Mouse (Mus musculus): Measurements from ENCODE around the gene Plpp7.

Gene Plpp7

DNA sequence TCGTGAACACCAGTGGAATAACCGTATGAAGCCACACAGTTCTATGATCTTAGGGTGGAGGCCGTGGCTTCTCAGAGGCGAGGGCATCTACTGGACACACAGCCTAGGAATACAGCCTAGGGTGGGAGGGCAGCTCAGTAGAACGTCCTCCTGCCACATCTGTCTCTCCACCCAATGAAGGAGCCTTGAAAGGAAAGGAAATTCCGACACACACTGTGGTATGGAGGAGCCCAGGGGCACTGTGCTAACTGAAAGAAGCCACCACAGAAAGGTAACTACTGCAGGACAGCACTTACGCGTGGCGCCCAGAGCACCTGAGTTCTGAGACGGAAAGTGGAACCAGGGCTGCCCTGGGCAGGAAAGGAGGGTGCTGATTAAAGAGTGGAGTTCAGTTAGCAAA lies 24.6 kb upstream of the Plpp7 start:
- no peak for DNase-seq

DNA sequence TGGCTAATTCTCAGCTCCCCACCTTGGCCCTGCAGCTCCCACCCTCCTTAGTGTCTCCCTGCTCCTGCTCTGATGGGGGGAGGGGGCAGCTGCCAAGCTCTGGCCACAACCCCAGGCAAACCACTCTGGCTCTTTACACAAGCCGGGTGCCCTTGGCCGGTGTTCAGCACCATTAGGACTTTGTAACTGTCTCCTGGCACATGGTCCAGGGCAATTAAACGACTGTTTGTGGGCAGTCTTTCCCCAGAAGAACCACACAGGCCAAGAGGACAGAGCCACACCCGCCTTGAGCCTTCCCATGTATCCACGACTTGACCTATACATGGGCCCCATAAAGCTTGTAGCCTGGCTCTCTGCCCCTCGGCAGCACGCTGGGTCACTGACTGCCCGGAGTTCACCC lies 20.9 kb upstream of the Plpp7 start:
- DNase-seq, result peak; percentile 94

DNA sequence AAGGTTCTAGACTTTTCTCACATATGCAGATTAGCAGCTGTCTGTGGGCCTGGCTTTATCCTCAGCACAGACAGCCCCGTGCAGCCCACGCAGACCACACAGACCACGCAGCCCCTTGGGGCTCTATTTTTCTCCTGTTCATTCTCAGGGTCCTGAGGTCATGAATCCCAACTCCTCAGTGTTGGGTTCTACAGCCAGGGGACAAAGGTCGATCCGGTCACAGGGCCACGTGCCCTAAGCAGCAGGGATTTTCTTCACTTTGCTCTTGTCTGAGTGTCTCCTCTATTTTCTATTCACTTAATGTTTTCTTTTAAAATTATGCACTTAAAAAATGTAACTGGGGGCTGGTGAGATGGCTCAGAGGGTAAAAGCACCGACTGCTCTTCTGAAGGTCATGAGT lies 20.0 kb upstream of the Plpp7 start:
- DNase-seq, result peak; percentile 74

DNA sequence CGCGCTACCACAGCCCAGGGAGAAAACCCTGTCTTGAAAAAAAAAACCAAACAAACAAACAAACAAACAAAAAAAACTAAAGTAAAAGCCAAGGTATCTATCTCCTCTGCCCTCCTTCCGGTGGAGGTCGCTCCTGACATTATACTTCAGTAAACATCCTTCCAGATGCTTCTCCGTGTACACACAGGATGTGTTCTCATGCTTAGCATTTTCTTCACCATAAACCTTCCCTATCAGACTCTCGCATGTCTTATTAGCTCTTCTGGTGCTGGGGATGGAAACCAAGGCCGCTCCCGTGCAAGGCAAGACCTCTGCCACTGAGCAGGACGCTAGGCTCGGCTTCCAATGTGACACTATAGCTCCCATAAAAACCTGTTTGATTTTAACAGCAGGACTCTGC lies 17.6 kb upstream of the Plpp7 start:
- DNase-seq, result no peak

DNA sequence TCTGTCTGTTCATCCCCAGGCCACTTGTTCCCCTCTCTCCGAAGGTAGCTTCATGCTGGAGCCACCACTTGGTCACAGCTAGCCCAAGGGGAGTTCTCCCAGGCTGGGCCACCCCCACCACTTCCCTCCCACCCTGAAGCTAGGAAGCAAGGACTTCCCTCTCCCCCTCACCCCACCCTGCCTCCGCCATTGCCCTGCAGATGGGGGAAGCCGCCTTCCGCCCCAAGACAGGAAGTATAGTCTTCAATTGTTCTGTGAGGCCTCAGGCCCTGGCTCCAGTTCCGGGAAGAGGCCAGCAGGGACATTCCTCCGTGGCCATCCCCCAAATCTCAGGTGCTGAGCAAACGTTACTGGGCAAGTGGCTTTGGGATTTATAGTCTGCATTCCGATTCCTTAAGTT lies 16.8 kb upstream of the Plpp7 start:
- no peak for DNase-seq

DNA sequence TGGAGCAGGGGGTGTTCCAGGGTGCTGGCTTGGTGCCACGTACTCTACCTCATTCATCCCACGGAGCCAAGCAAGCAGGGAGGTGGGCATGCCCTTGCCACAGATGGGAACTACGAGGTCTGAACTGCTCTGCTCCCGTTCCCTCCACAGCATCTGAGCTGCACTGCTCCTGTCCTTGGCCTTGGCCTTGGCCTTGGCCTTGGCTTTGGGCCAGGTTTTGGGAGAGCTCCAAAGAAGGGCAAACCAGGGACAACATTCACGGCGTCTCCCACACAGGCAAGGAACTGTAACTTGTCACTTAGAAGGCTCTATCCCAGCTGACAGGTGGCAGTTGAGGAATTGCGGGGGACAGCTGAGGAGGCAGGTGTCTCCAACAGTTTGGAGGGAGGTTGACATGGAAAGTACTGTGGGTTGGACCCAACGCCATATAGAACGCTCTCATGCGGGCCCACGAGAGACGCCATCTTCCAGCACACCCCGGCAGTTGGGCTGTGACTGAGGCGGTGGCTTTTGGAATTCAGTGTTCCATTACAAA lies 16.1 kb upstream of the Plpp7 start:
- DNase-seq, result no peak

DNA sequence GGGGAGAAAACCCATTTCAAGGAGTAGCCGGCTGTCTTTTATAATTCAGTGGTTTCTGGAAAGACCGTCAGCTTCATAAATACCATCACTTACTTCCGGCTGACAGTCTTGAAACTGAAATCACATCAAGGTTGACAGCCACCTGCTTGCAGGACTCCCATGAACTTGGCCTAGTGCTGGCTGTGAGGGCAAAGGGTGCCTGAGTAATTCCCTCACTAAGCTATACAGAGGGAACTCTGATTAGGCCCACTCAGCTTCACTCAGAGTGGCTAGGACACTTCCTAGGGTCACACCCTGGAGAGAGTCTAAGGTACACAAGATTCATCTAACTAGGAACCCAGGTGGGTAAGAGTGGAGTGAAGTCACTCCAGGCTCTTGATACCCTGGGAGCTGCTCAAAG lies 14.6 kb upstream of the Plpp7 start:
- no peak for DNase-seq

DNA sequence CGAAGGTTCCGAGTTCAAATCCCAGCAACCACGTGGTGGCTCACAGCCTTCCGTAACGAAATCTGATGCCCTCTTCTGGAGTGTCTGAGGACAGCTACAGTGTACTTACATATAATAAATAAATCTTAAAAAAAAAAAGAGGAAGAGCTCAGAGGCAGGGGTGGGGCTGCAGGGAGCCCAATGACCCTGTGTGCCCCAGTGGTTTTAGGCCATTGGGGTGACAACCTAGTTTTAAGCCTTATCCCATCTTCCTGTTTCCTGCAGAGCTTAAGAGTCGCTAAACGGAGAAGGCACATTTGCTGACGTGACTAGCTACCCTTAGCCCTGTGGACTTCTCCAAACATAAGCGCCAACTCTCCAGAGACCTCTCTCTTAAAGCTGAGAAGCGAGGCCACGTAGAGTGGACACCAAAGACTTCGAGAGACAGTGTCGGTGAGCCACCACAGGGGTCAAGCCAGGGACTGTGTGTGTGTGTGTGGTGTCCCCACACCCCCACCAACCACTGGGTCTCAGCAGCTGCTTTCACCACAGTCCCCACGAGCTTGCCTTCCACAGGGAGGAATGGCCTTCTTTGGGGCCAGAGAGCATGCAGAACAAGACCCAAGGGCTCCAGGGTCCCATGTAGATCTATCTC lies 13.9 kb upstream of the Plpp7 start:
- DNase-seq, result no peak

DNA sequence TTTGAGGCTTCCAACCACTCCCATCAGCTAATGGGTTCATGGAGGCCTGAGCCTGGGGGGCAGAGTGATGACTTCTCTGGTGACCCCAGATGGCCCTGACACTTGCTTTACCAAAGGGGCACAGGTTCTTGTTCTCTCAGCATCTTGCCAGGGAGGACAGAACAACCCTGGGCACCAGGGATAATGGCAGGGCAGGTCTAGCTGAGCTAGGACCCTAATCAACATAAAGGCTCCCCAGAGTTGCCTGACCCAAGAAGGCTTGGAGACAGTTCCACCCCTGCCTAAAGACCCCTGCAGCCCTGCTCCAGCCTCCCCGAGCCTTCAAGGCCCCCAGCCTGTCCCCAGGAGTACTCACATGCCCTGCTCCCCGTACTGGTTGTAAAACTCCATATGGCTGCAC lies 13.1 kb upstream of the Plpp7 start:
- no peak for DNase-seq

DNA sequence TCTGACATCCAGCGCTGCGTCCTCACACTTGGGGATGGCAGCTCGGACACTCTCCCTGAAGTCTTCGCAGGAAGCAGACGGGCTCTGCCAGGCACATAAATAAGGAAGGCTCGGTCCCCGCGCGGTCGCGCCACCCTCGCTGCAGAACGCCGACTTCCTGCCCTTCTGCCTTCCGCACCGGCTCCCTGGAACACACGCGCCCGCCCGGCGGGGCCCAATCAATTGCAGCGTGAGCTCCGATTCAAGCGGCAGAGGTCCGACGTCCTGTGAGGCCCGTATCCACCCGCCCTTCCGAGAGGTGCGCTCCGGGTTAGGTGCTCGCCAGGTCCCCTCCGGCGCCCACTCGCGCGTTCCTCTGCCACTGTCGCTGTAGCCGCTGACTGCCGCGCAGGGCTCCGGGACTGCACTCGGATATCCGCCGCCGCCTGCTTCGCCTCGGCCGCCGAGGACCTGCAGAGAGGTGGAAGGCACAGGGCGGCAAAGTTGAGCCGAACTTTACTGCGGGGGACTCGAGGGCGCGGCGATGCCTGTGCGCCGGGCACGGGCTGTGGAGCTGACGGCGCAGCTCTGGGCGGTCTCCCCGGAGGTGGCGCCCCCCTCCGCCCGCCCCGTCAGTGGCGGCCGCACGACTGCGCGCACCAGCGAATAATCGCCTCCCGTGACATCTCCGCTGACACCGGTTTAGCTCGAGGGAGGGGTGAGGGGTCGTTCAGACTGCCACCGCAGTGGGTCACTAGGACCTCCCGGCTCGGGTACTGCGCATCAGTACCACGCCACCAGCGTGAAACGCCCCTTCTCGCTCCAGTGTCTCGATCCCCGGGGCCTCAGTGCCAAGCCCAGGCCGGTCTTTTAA lies 11.9 kb upstream of the Plpp7 start:
- DNase-seq, result no peak

DNA sequence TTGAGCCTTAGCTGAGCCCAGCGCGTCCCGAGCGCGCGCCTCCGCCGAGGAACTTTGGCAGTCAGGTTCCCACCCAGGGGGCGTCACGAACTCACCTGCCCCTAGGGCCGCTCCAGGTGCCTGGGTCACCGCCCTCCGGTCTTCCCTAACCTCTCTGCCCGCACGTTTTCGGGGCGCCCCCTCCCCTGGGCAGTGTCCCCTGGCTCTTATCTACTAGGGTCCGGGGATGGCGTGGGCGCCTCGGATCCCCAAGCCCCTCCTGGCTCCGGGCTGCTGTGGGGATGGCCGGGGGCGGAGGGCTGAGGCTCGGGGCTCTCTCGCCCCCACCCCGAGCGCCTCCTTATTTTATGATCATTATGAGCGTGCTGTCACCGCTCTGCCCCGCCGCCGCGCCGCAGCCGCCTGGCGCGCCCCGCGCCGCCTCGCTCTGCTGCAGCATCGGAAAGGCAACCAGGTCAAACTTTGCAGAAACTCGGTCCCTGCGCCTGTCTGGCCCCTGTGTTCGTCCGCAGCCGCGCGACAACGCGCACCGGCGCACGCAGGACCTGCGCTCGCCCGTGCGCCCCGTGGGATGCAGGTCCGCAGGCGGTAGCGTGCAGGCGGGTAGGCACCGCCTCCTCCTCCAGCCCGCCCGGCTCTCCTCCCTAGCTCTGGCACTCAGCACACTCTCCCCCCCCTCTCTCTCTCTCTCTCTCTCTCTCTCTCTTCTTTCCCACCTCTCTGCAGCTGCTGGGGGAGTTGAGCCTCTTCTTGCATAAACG lies 11.0 kb upstream of the Plpp7 start, which contains the start of gene Fam78a:
Gene Fam78a, minus strand, starts transcription at position 747 of the 761 bp plus-strand sequence.
- DNase-seq, result no peak

DNA sequence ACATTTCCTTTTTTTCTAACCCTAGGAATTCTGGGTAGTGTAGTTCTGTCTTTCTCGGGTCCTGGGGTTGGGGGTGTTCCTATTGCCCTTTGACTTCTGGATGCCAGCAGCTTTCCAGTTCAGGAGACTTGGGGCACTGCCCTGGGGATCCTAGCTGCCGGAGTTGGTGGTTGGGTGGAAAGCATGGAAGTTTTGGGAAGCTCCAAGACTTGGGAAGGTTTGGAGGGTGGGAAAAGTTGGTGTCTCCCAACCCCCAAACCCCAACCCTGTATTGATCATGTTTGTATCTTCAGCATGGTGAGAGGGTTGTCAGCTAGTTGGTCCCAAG lies 10.5 kb upstream of the Plpp7 start:
- DNase-seq, result no peak

DNA sequence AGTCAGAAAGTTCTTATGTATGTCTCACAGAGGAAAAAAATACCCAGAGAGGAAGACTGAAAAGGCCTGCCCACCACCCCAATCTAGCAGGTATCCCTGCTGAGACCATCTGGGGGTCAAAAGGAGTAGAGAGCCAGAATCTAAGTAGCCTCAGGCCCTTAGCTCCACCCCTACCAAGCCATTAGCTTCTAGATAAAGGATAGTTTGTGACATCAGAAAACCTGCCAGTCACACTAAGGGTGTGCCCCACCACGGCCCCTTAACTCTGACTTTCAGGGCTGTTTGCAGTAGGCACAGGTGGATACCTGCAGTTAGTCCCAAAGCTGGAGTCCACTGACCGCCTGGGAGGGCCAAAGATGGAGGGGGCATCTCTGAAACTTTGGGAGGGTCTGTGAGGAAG lies 10.1 kb upstream of the Plpp7 start:
- DNase-seq, result no peak

DNA sequence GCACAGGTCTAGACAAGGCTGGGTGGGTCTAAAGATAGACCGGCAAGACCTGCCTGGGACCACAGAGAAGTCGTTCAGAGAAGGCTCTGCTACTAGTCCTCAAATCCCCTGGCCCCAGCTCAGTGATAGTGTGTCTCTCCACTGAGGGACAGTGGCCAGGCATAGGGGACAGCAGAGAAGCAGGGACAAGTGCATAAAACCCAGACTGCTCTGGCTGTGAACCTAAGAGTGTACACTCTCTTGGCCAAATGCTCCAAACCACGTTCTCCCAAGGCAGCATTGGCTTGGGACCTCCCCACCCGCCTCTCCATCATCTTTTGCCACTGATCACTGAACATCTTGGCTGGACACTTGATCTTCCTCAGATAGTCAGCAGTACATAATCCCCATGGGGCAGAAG lies 7.7 kb upstream of the Plpp7 start:
- no peak for DNase-seq

DNA sequence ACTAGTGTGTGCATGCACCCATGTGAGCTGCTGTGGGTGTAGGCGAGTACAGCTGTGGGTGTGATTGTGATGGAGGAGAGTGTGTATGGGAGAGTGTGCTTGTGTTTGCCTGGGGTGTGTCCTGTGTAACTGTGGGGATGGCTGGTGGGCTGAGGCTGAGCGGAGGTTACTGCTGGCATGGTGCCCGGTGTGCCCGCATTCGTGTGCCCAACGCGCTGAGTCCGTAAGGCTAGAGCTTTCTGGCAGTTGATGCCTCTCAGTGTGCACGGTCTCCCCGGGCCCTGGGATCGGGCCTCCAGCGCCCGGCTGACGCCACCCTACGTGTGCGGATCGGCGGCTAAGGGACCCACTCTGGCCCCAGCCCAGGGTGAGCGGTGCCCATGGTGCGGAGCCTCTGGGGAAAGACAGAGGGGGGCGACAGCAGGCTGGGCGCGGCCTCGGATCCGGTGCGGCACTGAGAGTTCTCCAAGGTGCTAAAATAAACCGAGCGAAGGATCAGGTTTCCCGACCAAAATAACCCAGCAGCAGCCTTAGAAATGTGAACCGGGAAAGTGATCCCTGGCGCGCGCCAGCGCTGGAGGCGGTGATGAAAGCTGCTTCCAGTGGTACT lies 6.9 kb upstream of the Plpp7 start:
- DNase-seq, result no peak

DNA sequence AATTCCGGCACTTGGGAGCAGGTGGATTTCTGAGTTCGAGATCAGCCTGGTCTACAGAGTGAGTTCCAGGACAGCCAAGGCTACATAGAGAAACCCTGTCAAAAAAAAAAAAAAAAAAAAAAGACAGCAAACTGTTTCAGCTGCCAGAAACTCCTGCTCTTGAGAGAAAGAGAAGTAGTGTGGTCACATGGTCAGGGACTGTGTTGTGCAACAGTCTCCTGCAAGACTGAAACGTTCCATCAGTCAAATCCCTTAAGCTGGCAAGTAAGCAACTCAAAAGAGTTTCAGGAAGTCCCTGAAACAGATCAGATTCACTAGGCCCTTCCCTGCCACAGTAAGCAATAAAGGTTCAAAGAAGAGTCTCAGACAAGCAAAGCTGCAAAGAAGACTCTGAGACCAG lies 5.7 kb upstream of the Plpp7 start:
- no peak for DNase-seq

DNA sequence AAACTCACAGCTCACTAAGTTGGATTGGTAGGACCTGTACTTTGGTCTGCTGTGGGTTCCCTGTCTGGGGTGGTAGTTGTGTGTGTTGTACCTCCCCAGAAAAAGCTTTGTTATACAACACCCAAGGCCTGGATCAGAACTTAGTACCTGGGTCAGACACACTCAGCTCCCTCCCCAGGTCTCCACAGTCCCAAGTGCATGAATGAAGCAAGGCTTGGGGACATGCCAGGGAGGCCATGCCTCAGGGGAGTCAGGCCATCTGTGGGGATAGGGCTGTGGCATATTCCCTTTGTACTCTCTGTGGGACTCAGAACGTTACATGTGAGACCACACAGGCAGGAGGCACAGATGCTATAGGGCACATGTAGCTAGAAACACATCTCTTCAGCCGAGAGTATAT lies 5.2 kb upstream of the Plpp7 start:
- DNase-seq, result no peak

DNA sequence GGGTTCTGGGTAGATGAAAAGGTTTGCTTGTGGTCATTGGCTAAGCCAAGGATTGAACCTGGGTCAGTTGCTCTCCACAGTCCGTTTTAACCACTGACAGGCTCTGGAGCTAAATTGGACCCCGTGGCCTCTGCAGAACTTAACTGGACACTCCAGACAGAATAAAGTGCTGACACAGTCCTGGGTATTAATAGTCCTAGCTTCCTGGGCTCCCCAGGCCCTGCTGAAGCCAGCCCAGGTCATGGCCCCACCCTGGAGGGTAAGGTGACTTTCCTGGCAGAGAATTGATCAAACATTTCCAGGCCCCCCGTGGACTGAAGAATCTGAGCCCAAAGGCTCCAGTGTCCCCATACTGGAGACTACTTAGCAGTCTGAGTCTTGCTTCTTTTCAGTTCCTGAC lies 3.4 kb upstream of the Plpp7 start:
- peak; percentile 73 for DNase-seq

DNA sequence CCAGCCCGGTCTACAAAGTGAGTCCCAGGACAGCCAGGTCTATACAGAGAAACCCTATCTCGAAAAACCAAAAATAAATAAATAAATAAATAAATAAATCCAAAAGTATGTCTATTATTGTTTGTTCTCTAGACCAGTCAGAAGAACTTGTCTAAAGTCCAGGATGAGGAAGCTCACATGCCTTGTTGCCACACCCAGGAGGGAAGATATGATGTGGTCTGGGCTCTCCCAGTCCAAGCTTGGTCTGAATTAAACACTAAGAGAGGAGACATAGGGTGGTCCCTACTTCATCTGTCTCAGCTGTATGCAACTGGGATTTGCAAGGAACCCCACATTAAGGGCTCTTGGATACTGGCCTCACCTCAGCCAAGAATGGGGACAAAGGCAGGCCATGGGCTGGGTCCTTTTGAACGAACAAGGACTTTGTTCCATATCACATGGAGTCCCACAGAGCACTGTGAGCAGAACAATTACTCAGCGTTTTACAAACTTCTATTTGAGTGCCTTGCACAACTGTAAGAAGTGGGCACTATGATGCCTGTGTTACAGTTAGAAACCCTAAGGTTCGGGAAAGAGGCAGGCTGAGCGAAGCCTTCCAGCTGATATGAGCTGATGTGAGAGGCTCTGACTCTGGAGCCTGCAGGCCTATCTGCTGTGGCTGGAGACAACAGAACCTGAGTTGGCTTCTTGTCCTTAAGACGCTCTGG lies 1.2 kb upstream of the Plpp7 start:
- DNase-seq, result no peak

DNA sequence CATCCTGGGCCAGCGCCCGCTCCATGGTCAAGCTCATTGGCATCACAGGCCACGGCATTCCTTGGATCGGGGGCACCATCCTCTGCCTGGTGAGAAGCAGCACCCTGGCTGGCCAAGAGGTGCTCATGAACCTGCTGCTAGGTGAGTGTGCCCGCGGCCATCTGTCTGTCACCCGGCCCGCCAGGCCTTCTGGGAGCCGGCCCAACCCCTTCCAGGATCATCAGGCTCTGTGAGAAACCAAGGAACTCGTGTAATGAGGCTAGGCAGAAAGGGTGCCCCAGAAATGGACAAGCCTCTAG lies 743 bp downstream of the Plpp7 start:
- DNase-seq, result no peak

DNA sequence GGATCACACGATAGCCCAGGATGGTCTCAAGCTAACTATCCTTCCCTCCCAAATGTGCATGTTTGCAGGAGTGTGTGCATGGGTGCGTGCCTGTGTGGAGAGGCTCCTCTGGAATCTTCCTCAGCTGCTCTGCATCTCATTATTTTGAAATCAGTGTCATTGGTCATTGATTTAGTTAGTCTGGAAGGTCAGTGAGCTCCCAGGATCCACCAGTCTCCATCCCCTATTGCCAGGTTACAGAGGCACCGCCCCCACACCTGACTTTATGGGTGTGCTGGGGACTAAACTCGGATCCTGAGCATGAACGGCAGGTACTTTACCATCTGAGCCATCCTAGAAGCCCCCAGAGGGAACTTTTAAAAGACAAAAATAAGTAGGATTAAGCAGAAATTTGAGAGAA lies 7.6 kb downstream of the Plpp7 start:
- DNase-seq, result no peak

DNA sequence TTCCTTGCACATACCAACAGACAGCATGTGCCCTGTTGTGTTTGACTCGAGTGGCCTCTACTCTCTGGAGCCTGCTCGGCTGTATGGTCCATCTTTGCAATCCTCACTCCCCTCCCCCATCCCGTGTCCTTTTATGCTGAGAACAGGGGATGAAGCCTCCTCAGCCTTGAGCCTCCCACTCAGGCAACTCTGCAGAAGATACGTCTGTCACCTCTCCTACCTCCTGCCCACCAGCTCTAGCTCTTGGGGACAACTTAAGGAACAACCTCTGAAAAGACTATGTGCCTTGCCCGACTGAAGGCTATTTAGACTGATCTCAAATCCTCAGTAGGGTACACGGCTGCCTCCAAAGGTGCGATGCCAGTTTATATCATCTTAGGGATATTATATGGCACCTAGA lies 8.2 kb downstream of the Plpp7 start:
- no peak for DNase-seq

DNA sequence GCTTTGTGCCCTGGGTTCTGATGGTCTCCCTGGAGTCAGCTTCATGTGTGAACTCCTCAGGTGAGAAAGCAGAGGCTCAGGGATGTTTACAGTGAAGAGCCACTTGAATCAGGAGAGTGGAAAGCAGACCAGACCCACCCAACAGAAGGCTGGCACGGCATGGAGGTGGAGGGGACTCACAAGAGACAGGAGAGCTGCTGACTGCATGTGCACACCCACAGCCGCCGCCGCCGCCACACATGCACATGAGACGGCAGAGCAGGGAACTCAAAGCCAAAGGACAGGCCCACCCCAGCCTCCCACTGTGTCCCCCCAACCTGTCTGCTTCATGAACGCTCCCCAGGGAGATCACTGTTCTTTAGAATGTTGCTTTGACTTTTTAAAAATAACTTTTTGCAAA lies 8.8 kb downstream of the Plpp7 start:
- no peak for DNase-seq
